Mouse (Mus musculus) testis, adult 2 months (tissue): Measurements from ENCODE around the gene Tifa. TPM values are rescaled to one million over a fixed set of nuclear protein-coding genes. Genes with fewer than 3 reads are reported as not detected.
A peak's percentile ranks its signal among the peaks of the same experiment; 100 is the strongest.

Experiments used
- H3K27ac ChIP-seq: fragments of 200-500 bp; 2 replicates; pipeline ENCODE4 v1.5.1; 2012; ENCODE audit warnings: low read depth, low read length; ENCODE audit not compliant: control insufficient read depth, insufficient read depth
- H3K27me3 ChIP-seq: fragments of 200-500 bp; 2 replicates; pipeline ENCODE4 v1.6.1; 2012; ENCODE audit warnings: mild to moderate bottlenecking, low read length, moderate library complexity; ENCODE audit not compliant: control insufficient read depth, insufficient read depth
- H3K36me3 ChIP-seq: fragments of 200-500 bp; 2 replicates; pipeline ENCODE4 v1.6.1; 2012; ENCODE audit warnings: mild to moderate bottlenecking, low read length; ENCODE audit not compliant: control insufficient read depth, insufficient read depth
- H3K4me1 ChIP-seq: fragments of 200-500 bp; 2 replicates; pipeline ENCODE4 v1.6.1; 2012; ENCODE audit warnings: low read length; ENCODE audit not compliant: control insufficient read depth, insufficient read depth
- H3K4me3 ChIP-seq: fragments of 200-500 bp; 2 replicates; pipeline ENCODE4 v1.5.1; 2012; ENCODE audit warnings: low read depth, mild to moderate bottlenecking, low read length, moderate library complexity, mixed read lengths; ENCODE audit not compliant: control insufficient read depth
- CTCF ChIP-seq: fragments of 200-500 bp; IDR thresholded peaks from 2 replicates; pipeline ENCODE4 v1.5.1; 2012; ENCODE audit warnings: low read depth, mild to moderate bottlenecking, inconsistent platforms, low read length, moderate library complexity; ENCODE audit not compliant: control insufficient read depth, insufficient read depth, insufficient replicate concordance
- POLR2A ChIP-seq: fragments of 200-500 bp; IDR thresholded peaks from 2 replicates; pipeline ENCODE4 v1.6.1; 2012; ENCODE audit warnings: low read depth, mild to moderate bottlenecking, inconsistent platforms, low read length, moderate library complexity; ENCODE audit not compliant: control insufficient read depth
- polyA plus RNA-seq: library from polyadenylated mRNA; depleted of rRNA; stranded (reverse); fragments of >200 nt; gene quantifications from 2 replicates; pipeline ENCODE4 v1.2.3, GENCODE M21; 2012; rRNA removed

Tifa gene
- polyA plus RNA-seq: 0.72 and 0.96 TPM in 2 replicates

- peaks cover 6% of the 10 kb centered on the region for H3K27me3 ChIP-seq
- H3K4me3 ChIP-seq: peak within 1 kb of the TSS; percentile 77
- no peaks in the 10 kb centered on the region for H3K36me3 ChIP-seq
- peaks cover 8% of the 10 kb centered on the region for H3K4me1 ChIP-seq
- TF ChIP-seq POLR2A (peak; percentile 25; the same call in 1 of the 2 replicates), CTCF (no peak)
- H3K27ac ChIP-seq: peak within 1 kb of the TSS; percentile 50
Observed at GRCm38 (mm10) chr3:127789500-127790191, at the start of gene Tifa. Gene Tifa, plus strand, starts transcription at chr3:127789805.

- Histone ChIP-seq H3K27me3 (no peaks in the 10 kb centered on the region), H3K4me3 (no peak overlapping the region), H3K36me3 (no peaks in the 10 kb centered on the region), H3K27ac (no peak overlapping the region), H3K4me1 (no peaks in the 10 kb centered on the region)
- TF ChIP-seq CTCF: peak; percentile 34; the same call in 1 of the 2 replicates
- TF ChIP-seq POLR2A: no peak
Observed at GRCm38 (mm10) chr3:127741473-127741872, 48.1 kb upstream of the Tifa start.

GRCm38 (mm10) chr3:127743614-127744365 lies 45.8 kb upstream of the Tifa start:
- no peak overlapping the region for H3K27ac ChIP-seq
- H3K4me1 ChIP-seq: no peaks in the 10 kb centered on the region
- H3K27me3 ChIP-seq: no peaks in the 10 kb centered on the region
- no peaks in the 10 kb centered on the region for H3K36me3 ChIP-seq
- TF ChIP-seq CTCF (no peak), POLR2A (peak; percentile 54; the same call in 1 of the 2 replicates)
- H3K4me3 ChIP-seq: peak overlapping the region; percentile 42; the same call in 1 of the 2 replicates

GRCm38 (mm10) chr3:127745504-127745903 lies 44.1 kb upstream of the Tifa start:
- H3K36me3 ChIP-seq: no peaks in the 10 kb centered on the region
- no peak for TF ChIP-seq POLR2A
- no peak for TF ChIP-seq CTCF
- H3K4me1 ChIP-seq: no peaks in the 10 kb centered on the region
- H3K4me3 ChIP-seq: no peak overlapping the region
- H3K27ac ChIP-seq: no peak overlapping the region
- H3K27me3 ChIP-seq: no peaks in the 10 kb centered on the region

GRCm38 (mm10) chr3:127745911-127746640 lies 43.5 kb upstream of the Tifa start:
- Histone ChIP-seq H3K36me3 (no peaks in the 10 kb centered on the region), H3K4me3 (no peak overlapping the region), H3K4me1 (no peaks in the 10 kb centered on the region), H3K27me3 (no peaks in the 10 kb centered on the region), H3K27ac (no peak overlapping the region)
- no peak for TF ChIP-seq CTCF

GRCm38 (mm10) chr3:127748644-127749043 lies 41.0 kb upstream of the Tifa start:
- H3K27ac ChIP-seq: no peak overlapping the region
- no peaks in the 10 kb centered on the region for H3K27me3 ChIP-seq
- no peak for TF ChIP-seq POLR2A
- no peak for TF ChIP-seq CTCF
- H3K36me3 ChIP-seq: no peaks in the 10 kb centered on the region
- no peak overlapping the region for H3K4me3 ChIP-seq
- no peaks in the 10 kb centered on the region for H3K4me1 ChIP-seq

- Histone ChIP-seq H3K4me1 (no peaks in the 10 kb centered on the region), H3K36me3 (no peaks in the 10 kb centered on the region), H3K4me3 (no peak overlapping the region), H3K27ac (no peak overlapping the region), H3K27me3 (no peaks in the 10 kb centered on the region)
- TF ChIP-seq CTCF (no peak), POLR2A (no peak)
Observed at GRCm38 (mm10) chr3:127749266-127749665, 40.3 kb upstream of the Tifa start.
